Mouse (Mus musculus) kidney, embryonic 16.5 days (tissue): ENCODE measurements around the gene Pth2. TPM values are rescaled to one million over a fixed set of nuclear protein-coding genes. Genes with fewer than 3 reads are reported as not detected.

Source experiments
- ATAC-seq: fragments of 200-750 bp; cut with Nextera tagmentation; 2 replicates; pipeline ENCODE4 v1.8.0; 2017; ENCODE audit warnings: moderate TSS enrichment; ENCODE audit not compliant: low FRiP score, low TSS enrichment
- H3K27ac ChIP-seq: fragments of 300-500 bp; sonication (generic); 2 replicates; pipeline ENCODE4 v1.5.1; 2014; ENCODE audit warnings: low read length
- H3K27me3 ChIP-seq: fragments of 300-500 bp; sonication (generic); 2 replicates; pipeline ENCODE4 v1.6.1; 2014; ENCODE audit warnings: low read length, control low read depth, mixed read lengths; ENCODE audit not compliant: insufficient read depth
- H3K36me3 ChIP-seq: fragments of 300-500 bp; sonication (generic); 2 replicates; pipeline ENCODE4 v1.6.1; 2014; ENCODE audit warnings: low read length, control low read depth, mixed read lengths; ENCODE audit not compliant: insufficient read depth
- H3K4me1 ChIP-seq: fragments of 300-500 bp; sonication (generic); 2 replicates; pipeline ENCODE4 v1.6.1; 2014; ENCODE audit warnings: low read length, control low read depth, mixed read lengths; ENCODE audit not compliant: insufficient read depth
- H3K4me2 ChIP-seq: fragments of 300-500 bp; sonication (generic); replicated peaks from 2 replicates; pipeline ENCODE4 v1.6.1; 2014; ENCODE audit warnings: low read depth, low read length
- H3K4me3 ChIP-seq: fragments of 300-500 bp; sonication (generic); 2 replicates; pipeline ENCODE4 v1.5.1; 2014; ENCODE audit warnings: mild to moderate bottlenecking, low read length
- H3K9ac ChIP-seq: fragments of 300-500 bp; sonication (generic); replicated peaks from 2 replicates; pipeline ENCODE4 v1.6.1; 2014; ENCODE audit warnings: low read length
- H3K9me3 ChIP-seq: fragments of 300-500 bp; sonication (generic); 2 replicates; pipeline ENCODE4 v1.6.1; 2016; ENCODE audit warnings: low read length, control low read depth
- WGBS: fragments of 180-500 bp; shearing (Covaris S2); extraction: QIAGEN DNeasy Blood & Tissue Kit; methylation state at CpG from one replicate; pipeline ENCODE4 v1.1.7; 2014; 5-methylcytosine and 5-hydroxymethylcytosine counted together
- polyA plus RNA-seq: library from polyadenylated mRNA; unstranded; fragments of >200 nt; fragmentation: Nextera tagmentation; extraction: Ambion mirVana; gene quantifications from 2 replicates; pipeline ENCODE4 v1.2.1, GENCODE M21; 2015

The Pth2 gene
- polyA plus RNA-seq, 1 experiment from 2014 or later, result not detected

- H3K36me3 ChIP-seq, result peaks cover 22% of the 10 kb centered on the region
- H3K9ac ChIP-seq, result no peak overlapping the region
- no peak overlapping the region for H3K4me2 ChIP-seq
- peaks cover 27% of the 10 kb centered on the region for H3K27me3 ChIP-seq
- no peak overlapping the region for H3K27ac ChIP-seq
- ATAC-seq, result no peak
- H3K9me3 ChIP-seq, result no peaks in the 10 kb centered on the region
- 93% methylated on average over 6 of the region's 6 CpGs for WGBS
- H3K4me3 ChIP-seq, result no peak overlapping the region
- peaks cover 9% of the 10 kb centered on the region for H3K4me1 ChIP-seq
Measured at GRCm38 (mm10) chr7:45160316-45160800, 20.4 kb upstream of the Pth2 start.

GRCm38 (mm10) chr7:45160866-45161265, 19.9 kb upstream of the Pth2 start:
- no peak overlapping the region for H3K4me2 ChIP-seq
- H3K9ac ChIP-seq, result no peak overlapping the region
- H3K27ac ChIP-seq, result no peak overlapping the region
- WGBS, result 86% methylated on average over 3 of the region's 3 CpGs
- peaks cover 22% of the 10 kb centered on the region for H3K36me3 ChIP-seq
- peaks cover 9% of the 10 kb centered on the region for H3K4me1 ChIP-seq
- no peak for ATAC-seq
- H3K9me3 ChIP-seq, result no peaks in the 10 kb centered on the region
- H3K4me3 ChIP-seq, result no peak overlapping the region
- H3K27me3 ChIP-seq, result peaks cover 32% of the 10 kb centered on the region

- H3K4me1 ChIP-seq, result peaks cover 9% of the 10 kb centered on the region
- peak overlapping the region; percentile 86 for H3K4me2 ChIP-seq
- ATAC-seq, result peak; percentile 94
- peak overlapping the region; percentile 1; the same call in 1 of the 2 replicates for H3K27ac ChIP-seq
- H3K9ac ChIP-seq, result peak overlapping the region; percentile 54; the same call in 1 of the 2 replicates
- WGBS, result 4% methylated on average over 35 of the region's 35 CpGs
- peaks cover 20% of the 10 kb centered on the region for H3K36me3 ChIP-seq
- peak overlapping the region; percentile 48 for H3K4me3 ChIP-seq
- no peaks in the 10 kb centered on the region for H3K9me3 ChIP-seq
- peaks cover 41% of the 10 kb centered on the region for H3K27me3 ChIP-seq
Measured at GRCm38 (mm10) chr7:45161612-45162473, 19.0 kb upstream of the Pth2 start.

GRCm38 (mm10) chr7:45162551-45162950, 18.2 kb upstream of the Pth2 start:
- Histone ChIP-seq H3K4me3 (peak overlapping the region; percentile 48), H3K4me1 (peaks cover 9% of the 10 kb centered on the region), H3K9me3 (no peaks in the 10 kb centered on the region), H3K27me3 (peaks cover 48% of the 10 kb centered on the region), H3K36me3 (peaks cover 19% of the 10 kb centered on the region), H3K4me2 (peak overlapping the region; percentile 86), H3K27ac (no peak overlapping the region), H3K9ac (peak overlapping the region; percentile 54; the same call in 1 of the 2 replicates)
- ATAC-seq, result no peak; the same call in 1 of the 2 replicates
- WGBS, result 25% methylated on average over 6 of the region's 6 CpGs

GRCm38 (mm10) chr7:45162996-45163615, 17.7 kb upstream of the Pth2 start:
- no peak overlapping the region for H3K4me2 ChIP-seq
- H3K4me3 ChIP-seq, result no peak overlapping the region
- H3K9me3 ChIP-seq, result no peaks in the 10 kb centered on the region
- ATAC-seq, result no peak
- H3K4me1 ChIP-seq, result peaks cover 9% of the 10 kb centered on the region
- H3K36me3 ChIP-seq, result peaks cover 19% of the 10 kb centered on the region
- no peak overlapping the region for H3K9ac ChIP-seq
- 77% methylated on average over 9 of the region's 9 CpGs for WGBS
- peaks cover 54% of the 10 kb centered on the region for H3K27me3 ChIP-seq
- no peak overlapping the region for H3K27ac ChIP-seq

- Histone ChIP-seq H3K36me3 (peaks cover 18% of the 10 kb centered on the region), H3K4me3 (peak within 1 kb of the TSS; percentile 56), H3K4me2 (peak within 1 kb of the TSS; percentile 78), H3K27me3 (peaks cover 62% of the 10 kb centered on the region), H3K4me1 (peaks cover 9% of the 10 kb centered on the region), H3K27ac (no peak within 1 kb of the TSS), H3K9ac (peak within 1 kb of the TSS; percentile 60; the same call in 1 of the 2 replicates), H3K9me3 (peaks cover 3% of the 10 kb centered on the region)
- peak; percentile 25; the same call in 1 of the 2 replicates for ATAC-seq
- 1% methylated on average over 41 of the region's 41 CpGs for WGBS
Measured at GRCm38 (mm10) chr7:45163735-45164490, 16.9 kb upstream of the Pth2 start, which contains the start of gene Slc17a7. Gene Slc17a7 (plus strand): TSS chr7:45163949.

- 60% methylated on average over 5 of the region's 5 CpGs for WGBS
- Histone ChIP-seq H3K4me1 (peaks cover 9% of the 10 kb centered on the region), H3K4me2 (no peak overlapping the region), H3K36me3 (peaks cover 9% of the 10 kb centered on the region; the same call in 1 of the 2 replicates), H3K9ac (no peak overlapping the region), H3K9me3 (peaks cover 12% of the 10 kb centered on the region), H3K27me3 (peaks cover 69% of the 10 kb centered on the region), H3K4me3 (no peak overlapping the region), H3K27ac (no peak overlapping the region)
- ATAC-seq, result no peak
Measured at GRCm38 (mm10) chr7:45164833-45165232, 16.0 kb upstream of the Pth2 start.

GRCm38 (mm10) chr7:45165701-45166100, 15.1 kb upstream of the Pth2 start:
- Histone ChIP-seq H3K27ac (no peak overlapping the region), H3K4me1 (peaks cover 9% of the 10 kb centered on the region), H3K36me3 (0 out of 2 replicates have a peak, but pooled peaks cover 1% of the 10 kb centered on the region), H3K9me3 (peaks cover 19% of the 10 kb centered on the region), H3K27me3 (peaks cover 69% of the 10 kb centered on the region), H3K4me3 (no peak overlapping the region), H3K4me2 (no peak overlapping the region), H3K9ac (no peak overlapping the region)
- no peak for ATAC-seq
- WGBS, result 50% methylated on average over 11 of the region's 11 CpGs

- H3K27me3 ChIP-seq, result peaks cover 73% of the 10 kb centered on the region
- H3K9me3 ChIP-seq, result peaks cover 19% of the 10 kb centered on the region
- no peak overlapping the region for H3K27ac ChIP-seq
- H3K4me1 ChIP-seq, result peaks cover 9% of the 10 kb centered on the region
- WGBS, result 23% methylated on average over 9 of the region's 10 CpGs
- H3K4me2 ChIP-seq, result no peak overlapping the region
- no peak overlapping the region for H3K4me3 ChIP-seq
- ATAC-seq, result no peak
- H3K36me3 ChIP-seq, result no peaks in the 10 kb centered on the region
- H3K9ac ChIP-seq, result no peak overlapping the region
Measured at GRCm38 (mm10) chr7:45166950-45167401, 13.8 kb upstream of the Pth2 start.
